Mouse (Mus musculus) heart, adult 2 months (tissue): ENCODE data around the gene Pdp2. TPM values are rescaled to one million over a fixed set of nuclear protein-coding genes. Genes with fewer than 3 reads are reported as not detected.

ENCODE experiments used
- DNase-seq, 2 experiments: peaks; one replicate each; pipeline ENCODE4 v3.0.0; 2021
- H3K27ac ChIP-seq: fragments of 200-600 bp; 2 replicates; pipeline ENCODE4 v1.8.1; 2022
- H3K27me3 ChIP-seq: fragments of 200-500 bp; 2 replicates; pipeline ENCODE4 v1.6.1; 2012; ENCODE audit warnings: mild to moderate bottlenecking, low read length, inconsistent platforms, mixed read lengths; ENCODE audit not compliant: control insufficient read depth, insufficient read depth
- H3K36me3 ChIP-seq: fragments of 200-500 bp; 2 replicates; pipeline ENCODE4 v1.6.1; 2012; ENCODE audit warnings: low read length, inconsistent platforms; ENCODE audit not compliant: control insufficient read depth, insufficient read depth
- H3K4me1 ChIP-seq: fragments of 200-500 bp; 2 replicates; pipeline ENCODE4 v1.6.1; 2011; ENCODE audit warnings: low read length; ENCODE audit not compliant: control insufficient read depth, insufficient read depth
- H3K4me3 ChIP-seq: fragments of 200-600 bp; 2 replicates; pipeline ENCODE4 v1.8.1; 2022
- H3K79me2 ChIP-seq: fragments of 200-500 bp; replicated peaks from 2 replicates; pipeline ENCODE4 v1.6.1; 2012; ENCODE audit warnings: mild to moderate bottlenecking, inconsistent platforms, low read length, moderate library complexity, mixed read lengths; ENCODE audit not compliant: control insufficient read depth, insufficient read depth
- H3K9ac ChIP-seq: fragments of 200-500 bp; 2 replicates; pipeline ENCODE4 v1.6.1; 2012; ENCODE audit warnings: low read depth, mild to moderate bottlenecking, control low read depth, inconsistent platforms, low read length, mixed read lengths
- CTCF ChIP-seq: fragments of 200-600 bp; IDR thresholded peaks from 2 replicates; pipeline ENCODE4 v1.8.1; 2022; ENCODE audit warnings: antibody characterized with exemption, mild to moderate bottlenecking, moderate library complexity
- EP300 ChIP-seq: fragments of 200-500 bp; IDR thresholded peaks from 2 replicates; pipeline ENCODE4 v1.6.1; 2011; ENCODE audit warnings: low read depth, low read length, control low read depth; ENCODE audit not compliant: insufficient read depth
- POLR2A ChIP-seq: fragments of 200-500 bp; IDR thresholded peaks from 2 replicates; pipeline ENCODE4 v1.6.1; 2011; ENCODE audit warnings: mild to moderate bottlenecking, low read depth, low read length, control low read depth; ENCODE audit not compliant: insufficient read depth
- WGBS: fragments of 180-500 bp; shearing (Covaris S2); methylation state at CpG from one replicate; pipeline ENCODE4 v1.1.7; 2018; 5-methylcytosine and 5-hydroxymethylcytosine counted together
- intact Hi-C: fragments of 180-260 bp; cut with DNase I; formaldehyde crosslinking; loops from one replicate; pipeline ENCODE4 v1.15.1; 2025
- polyA plus RNA-seq: library from polyadenylated mRNA; depleted of rRNA; stranded (reverse); fragments of >200 nt; gene quantifications from 2 replicates; pipeline ENCODE4 v1.2.3, GENCODE M21; 2012
- total RNA-seq, 2 experiments: library from RNA; stranded (reverse); gene quantifications; 2 replicates each; pipeline ENCODE4 v1.2.3; 2021

The Pdp2 gene
- total and polyA plus RNA-seq, 3 experiments = 10.0 to 35.8 (median 18.4) TPM

- Histone ChIP-seq H3K36me3 (no peaks in the 10 kb centered on the region; the same call in 1 of the 2 replicates), H3K9ac (no peak overlapping the region), H3K27ac (no peak overlapping the region), H3K79me2 (peaks cover 3% of the 10 kb centered on the region), H3K4me1 (peaks cover 2% of the 10 kb centered on the region), H3K27me3 (no peaks in the 10 kb centered on the region), H3K4me3 (no peak overlapping the region)
- WGBS = 94% methylated on average over 31 of the region's 31 CpGs
- intact Hi-C loops = no loop called here
- no peak for DNase-seq
- TF ChIP-seq EP300 (no peak), CTCF (no peak), POLR2A (no peak)
Measured at GRCm38 (mm10) chr8:104593536-104594325, 2.5 kb downstream of the Pdp2 start.

GRCm38 (mm10) chr8:104594611-104595362 is 3.5 kb downstream of the Pdp2 start:
- H3K27ac ChIP-seq = no peak overlapping the region
- no peak for TF ChIP-seq CTCF
- no peak for TF ChIP-seq EP300
- no peak for TF ChIP-seq POLR2A
- no peaks in the 10 kb centered on the region; the same call in 1 of the 2 replicates for H3K36me3 ChIP-seq
- no peaks in the 10 kb centered on the region for H3K27me3 ChIP-seq
- H3K4me3 ChIP-seq = no peak overlapping the region
- WGBS = 94% methylated on average over 19 of the region's 19 CpGs
- DNase-seq = no peak
- H3K79me2 ChIP-seq = peaks cover 3% of the 10 kb centered on the region
- intact Hi-C loops = no loop called here
- peaks cover 2% of the 10 kb centered on the region for H3K4me1 ChIP-seq
- no peak overlapping the region for H3K9ac ChIP-seq

GRCm38 (mm10) chr8:104595773-104596536 is 4.7 kb downstream of the Pdp2 start:
- DNase-seq = no peak
- Histone ChIP-seq H3K27me3 (no peaks in the 10 kb centered on the region), H3K27ac (no peak overlapping the region), H3K4me1 (peaks cover 2% of the 10 kb centered on the region), H3K4me3 (no peak overlapping the region), H3K9ac (no peak overlapping the region), H3K79me2 (peaks cover 3% of the 10 kb centered on the region), H3K36me3 (no peaks in the 10 kb centered on the region; the same call in 1 of the 2 replicates)
- WGBS = 68% methylated on average over 21 of the region's 21 CpGs
- intact Hi-C loops = no loop called here
- no peak for TF ChIP-seq CTCF
- TF ChIP-seq POLR2A = no peak
- no peak for TF ChIP-seq EP300

GRCm38 (mm10) chr8:104597656-104598055 is 6.4 kb downstream of the Pdp2 start:
- intact Hi-C loops = no loop called here
- Histone ChIP-seq H3K27ac (no peak overlapping the region), H3K79me2 (peaks cover 3% of the 10 kb centered on the region), H3K9ac (no peak overlapping the region), H3K4me3 (no peak overlapping the region), H3K27me3 (no peaks in the 10 kb centered on the region), H3K36me3 (no peaks in the 10 kb centered on the region; the same call in 1 of the 2 replicates), H3K4me1 (peaks cover 3% of the 10 kb centered on the region)
- DNase-seq = no peak
- no peak for TF ChIP-seq POLR2A
- 65% methylated on average over 6 of the region's 6 CpGs for WGBS

GRCm38 (mm10) chr8:104598496-104598895 is 7.2 kb downstream of the Pdp2 start:
- Histone ChIP-seq H3K27ac (no peak overlapping the region), H3K27me3 (no peaks in the 10 kb centered on the region), H3K36me3 (no peaks in the 10 kb centered on the region; the same call in 1 of the 2 replicates), H3K4me3 (no peak overlapping the region), H3K9ac (no peak overlapping the region), H3K4me1 (peaks cover 3% of the 10 kb centered on the region), H3K79me2 (peaks cover 3% of the 10 kb centered on the region)
- intact Hi-C loops = no loop called here
- 42% methylated on average over 6 of the region's 6 CpGs for WGBS
- DNase-seq = no peak
- no peak for TF ChIP-seq EP300
- TF ChIP-seq CTCF = no peak
